Mouse (Mus musculus) spleen, postnatal 4 days (tissue): Measurements from ENCODE around the gene Lrrc8a.

Source experiments
- DNase-seq, 2 experiments: peaks; one replicate each; pipeline ENCODE4 v3.0.0; 2022; ENCODE audit warnings: low spot score in 2 of 2

The Lrrc8a gene

DNA sequence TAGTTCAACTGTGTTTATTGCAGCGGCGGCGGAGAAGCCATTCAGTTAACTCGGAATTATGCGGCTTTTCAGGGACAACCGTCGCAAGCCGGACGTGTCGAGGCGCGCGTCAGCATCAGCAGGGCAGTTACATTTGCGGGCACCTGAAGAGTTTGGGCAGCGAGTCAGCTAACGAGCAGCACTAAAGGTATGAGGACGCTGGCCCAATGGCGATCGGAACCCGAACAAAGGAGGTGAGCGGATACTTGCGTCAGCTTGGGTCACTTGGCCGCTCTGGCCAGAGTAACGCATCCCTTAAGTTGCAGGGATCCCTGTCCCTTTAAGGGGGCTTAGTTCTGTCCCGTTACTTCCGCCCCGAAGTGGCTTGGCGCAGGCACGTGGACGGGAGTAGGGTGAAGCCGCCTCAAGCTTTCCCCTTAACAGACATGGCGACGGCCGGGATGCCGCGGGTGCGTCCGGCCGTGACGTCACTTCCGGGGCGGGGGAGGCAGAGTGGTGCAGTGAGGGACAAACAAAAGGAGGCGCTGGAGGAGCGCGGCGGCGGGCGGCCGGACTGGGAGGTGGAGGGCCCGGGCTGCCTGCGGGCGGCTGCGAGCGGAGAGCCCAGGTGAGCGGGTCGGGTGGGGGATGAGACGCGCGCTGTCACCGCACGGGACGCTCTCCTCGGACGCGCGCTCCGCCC lies at the start of gene Lrrc8a:
TSS of gene Lrrc8a (plus strand) at position 517 of the 682 bp plus-strand sequence.
- DNase-seq, result peak; percentile 100

DNA sequence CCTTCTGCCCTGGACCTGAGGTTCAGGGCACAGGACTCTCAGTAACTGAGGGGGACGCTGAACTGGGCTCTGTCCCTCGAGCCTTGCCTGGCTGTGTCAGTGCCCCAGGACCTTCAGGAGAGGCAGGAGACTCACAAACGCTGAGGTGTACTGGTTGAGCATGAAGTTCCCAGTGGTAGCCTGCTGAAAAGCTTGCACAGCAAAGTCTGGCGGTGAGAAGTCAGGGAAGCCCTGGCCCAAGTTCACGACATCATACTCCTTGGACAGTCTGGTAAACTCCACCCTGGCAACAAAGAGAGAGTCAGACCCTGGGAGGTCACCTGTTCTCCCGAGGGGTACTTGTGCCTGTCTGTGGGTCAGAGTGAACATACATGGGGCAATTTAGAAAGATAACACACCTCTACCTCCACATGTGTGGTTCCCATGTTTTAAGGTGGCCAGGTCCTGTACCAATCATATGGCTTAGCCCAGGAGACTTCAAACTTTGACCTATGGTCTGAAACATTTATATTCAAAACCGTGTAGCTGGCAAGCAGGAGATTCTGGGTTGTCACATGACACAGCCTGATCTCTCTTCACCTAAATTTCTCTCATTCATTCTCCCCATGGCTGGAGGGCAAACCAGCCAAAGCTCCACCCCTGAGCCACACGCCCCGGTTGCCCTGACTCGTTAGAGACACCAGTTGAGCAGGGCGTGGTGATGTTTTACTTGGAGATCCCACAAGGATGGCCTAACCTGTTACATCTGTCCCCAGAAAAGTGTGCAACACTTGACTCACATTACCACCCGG lies 45.5 kb upstream of the Lrrc8a start:
- DNase-seq, result no peak

DNA sequence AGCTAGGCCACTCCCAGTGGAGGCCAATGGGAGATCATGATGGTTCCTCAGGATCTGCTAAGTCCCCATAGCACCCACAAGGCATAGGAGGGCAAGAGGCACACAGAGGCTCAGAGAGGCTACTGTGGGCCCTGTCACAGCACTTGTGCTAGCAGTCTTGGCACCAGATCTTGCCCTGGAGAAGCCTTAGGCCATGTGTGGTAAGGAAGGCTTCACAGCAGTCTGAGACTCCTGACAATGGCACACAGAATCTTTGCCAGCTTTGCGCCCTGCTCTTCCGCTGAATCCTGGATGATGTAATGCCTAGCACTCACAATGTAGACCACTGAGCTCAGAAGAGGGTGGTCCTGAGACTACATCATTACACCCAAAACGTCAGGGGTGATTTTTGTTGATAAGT lies 42.9 kb upstream of the Lrrc8a start:
- no peak for DNase-seq

DNA sequence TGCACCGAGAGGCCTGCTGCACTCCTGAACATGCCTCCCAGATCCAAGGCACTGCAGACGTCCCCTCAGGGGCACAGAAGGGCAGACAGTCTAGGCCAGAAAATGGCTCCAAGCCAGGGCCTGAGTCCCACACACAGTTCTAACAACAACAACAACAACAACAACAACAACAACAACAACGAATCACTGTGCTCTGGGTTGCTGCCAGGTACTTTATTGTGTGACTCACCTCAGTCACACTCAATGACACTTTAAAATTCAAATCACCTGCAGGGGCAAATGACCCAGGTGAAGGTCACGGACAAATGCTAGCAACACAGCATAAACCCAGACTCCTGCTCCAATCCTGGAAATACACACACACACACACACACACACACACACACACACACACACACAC lies 39.5 kb upstream of the Lrrc8a start:
- no peak for DNase-seq

DNA sequence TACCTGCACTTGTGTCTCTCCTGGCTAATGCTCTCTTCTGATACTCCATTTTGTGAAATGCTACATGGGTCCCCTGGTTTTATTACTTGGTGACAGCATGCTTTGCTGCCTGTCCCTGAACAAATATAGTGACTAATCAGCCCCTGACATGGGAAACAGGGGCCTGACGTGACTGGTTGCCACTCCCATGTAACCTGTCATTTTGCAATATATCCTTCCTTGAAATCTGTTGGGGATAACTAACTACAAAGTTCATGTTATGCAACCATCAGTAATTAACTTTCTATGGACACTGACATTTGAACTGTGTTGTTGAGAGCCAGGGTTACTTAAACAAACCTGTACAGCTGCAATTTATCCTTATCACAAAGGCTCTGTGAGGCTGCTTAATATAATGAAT lies 37.5 kb upstream of the Lrrc8a start:
- no peak for DNase-seq

DNA sequence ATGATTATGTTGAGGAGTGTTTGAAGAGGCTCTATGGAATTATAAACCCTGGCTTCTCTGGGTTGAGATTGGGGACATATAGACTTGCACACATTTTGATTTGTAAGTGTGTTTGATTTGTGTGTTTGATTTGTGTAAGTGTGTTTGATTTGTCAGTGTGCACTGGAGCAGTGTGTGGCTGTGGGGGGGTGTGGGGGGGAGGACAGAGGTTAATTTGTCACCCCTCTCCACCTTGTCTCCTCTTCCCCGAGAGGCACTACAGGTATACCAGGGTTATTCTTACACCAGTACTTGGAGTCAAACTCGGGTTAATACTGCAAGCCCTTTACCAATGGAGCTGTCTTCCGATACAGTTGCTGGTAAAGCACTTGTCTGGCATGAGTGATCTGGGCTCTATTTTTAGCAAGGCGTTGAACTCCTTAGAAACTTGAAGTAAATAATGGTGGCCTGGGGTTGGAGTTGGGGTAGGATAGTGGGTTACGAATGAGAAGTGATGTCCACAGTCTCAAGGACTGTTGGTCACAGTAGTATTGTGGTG lies 37.1 kb upstream of the Lrrc8a start:
- no peak for DNase-seq

DNA sequence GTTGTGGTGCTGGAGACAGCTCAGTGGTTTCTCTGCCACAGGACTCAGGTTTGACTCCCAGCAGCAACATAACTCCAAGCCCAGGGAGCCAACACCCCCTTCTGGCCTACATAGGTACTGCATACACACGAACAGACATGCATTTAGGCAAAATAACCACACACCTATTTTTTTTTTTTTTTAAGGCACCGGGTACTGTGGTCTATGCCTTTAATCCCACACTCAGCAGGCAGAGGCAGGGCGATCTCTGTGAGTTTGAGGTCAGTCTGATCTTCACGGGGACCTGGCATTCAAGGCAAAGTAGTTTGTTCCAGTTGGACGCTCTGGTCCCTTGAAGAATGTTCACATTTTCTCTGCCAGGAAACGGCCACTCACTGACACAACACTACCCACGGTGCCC lies 34.1 kb upstream of the Lrrc8a start:
- DNase-seq, result peak; percentile 61 to 79

DNA sequence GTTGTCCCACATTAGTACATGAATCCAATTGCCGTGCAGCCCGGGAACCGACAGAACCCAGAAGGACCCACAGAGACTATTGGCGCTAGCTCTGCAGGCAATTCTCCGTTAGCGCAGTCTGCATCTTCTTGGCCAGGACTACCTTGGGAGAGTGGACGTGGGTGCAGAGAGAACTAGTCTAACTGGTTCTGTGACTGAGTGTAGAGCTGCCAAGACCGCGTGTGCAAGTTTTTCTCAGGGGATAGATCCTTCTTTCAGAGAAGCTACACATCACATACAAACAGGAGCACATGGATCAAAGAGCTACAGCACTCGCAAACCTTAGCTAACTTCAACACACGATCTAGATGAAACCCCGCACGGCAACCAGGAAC lies 32.3 kb upstream of the Lrrc8a start:
- no peak for DNase-seq

DNA sequence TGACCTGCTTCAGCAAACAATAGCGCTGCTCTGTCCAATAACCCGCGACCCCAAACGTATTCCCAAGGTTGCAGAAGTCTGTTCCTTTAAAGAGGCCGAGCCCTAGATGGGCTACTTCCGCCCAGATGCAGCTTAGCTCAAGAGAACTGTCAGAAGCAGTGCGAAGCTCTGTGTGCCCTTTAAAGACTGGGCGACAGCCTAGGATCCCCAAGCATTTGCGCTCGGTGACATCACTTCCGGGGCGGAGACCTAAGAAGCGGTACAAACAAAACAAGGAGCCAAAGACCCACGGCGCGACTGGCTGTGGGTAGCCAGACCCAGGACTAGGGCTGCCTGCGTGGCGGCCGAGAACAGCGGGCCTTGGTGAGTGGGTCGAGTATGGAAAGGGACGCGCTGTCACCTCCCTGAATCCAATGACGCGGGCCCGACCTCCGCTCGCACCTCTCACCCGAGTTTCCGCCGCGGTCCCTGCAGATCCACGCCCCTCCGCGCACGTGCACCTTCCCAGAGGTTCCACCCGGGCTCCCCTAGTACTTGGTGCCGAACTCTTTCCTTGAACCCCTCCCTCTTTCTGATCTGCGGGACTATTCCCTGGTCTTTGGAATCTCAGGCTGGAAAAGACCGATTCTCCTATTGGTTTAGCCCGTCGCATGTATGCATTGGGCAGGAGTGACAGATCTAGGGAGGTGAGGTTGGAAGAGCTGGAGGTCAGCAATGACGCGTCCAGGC lies 31.7 kb upstream of the Lrrc8a start, which contains the start of gene Kyat1:
TSS of gene Kyat1 (minus strand) at position 219 of the 729 bp plus-strand sequence.
- DNase-seq, result peak; percentile 89 to 93

DNA sequence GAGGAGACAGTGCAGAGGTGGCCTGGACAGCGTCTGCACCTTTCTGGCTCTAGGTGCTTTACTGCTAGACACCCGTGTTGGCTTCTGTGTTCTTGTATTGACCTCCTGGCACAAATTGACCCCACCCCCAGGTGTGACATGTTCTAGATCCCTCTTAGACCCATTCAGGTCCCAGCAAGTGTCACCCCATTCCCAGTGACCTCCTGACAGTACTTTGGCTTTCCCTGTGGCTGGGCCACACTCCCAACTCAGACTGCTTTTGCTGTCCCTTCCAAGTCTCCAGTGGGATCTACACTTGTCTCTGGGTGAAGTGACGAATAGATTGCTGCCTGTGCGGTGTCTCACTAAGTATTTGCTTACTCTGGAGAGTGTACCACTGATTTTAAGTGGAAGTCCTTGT lies 30.1 kb upstream of the Lrrc8a start:
- no peak for DNase-seq

DNA sequence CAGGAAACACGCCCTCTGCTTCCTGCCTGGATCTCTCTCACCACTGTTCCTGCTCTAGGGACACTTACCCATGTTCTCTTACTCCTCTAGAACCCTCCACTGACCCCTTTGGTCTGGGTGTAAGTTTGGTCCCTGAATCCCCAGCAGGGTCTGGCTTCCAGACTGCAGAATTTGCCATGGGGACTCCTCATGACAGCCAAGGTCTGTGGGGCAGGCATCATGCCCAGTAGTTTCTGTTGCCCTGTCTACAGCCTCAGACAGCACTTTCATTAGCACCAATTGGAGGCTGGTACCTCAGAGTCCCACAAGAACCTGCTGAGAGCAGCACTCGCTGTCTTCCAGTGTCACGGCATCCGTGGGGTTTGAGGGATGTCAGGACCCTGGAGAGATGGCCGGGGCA lies 29.6 kb upstream of the Lrrc8a start:
- DNase-seq, result no peak

DNA sequence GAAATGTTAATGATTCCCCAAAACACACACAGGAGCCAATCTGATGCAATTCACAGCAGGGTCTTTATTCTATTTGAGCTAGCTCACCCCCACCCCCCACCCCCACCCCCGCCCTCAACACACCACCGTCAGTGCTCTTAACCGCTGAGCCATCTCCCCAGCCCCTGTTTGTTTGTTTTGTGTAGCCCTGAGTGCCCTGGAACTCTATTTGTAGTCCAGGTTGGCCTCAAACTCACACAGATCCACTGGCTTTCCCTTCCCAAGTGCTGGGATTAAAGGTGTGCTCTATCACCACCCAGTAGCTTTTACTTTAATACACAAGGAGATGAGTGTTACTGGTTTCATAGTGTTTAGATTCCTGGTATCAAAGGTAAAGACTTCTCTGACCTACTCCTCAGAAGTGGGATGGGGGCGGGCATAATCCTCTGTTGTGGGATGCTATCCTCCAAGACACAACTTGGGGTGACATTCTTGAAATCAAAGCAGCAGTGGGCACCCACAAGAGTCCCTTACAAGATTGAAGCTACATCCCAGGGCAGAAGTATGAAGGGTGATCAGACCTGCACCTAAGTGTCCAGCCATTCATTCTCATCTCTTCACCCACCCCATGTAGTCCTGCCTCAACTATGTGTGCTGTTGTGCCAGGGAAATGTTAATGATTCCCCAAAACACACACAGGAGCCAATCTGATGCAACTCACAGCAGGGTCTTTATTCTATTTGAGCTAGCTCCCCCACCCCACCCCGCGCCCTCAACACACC lies 25.9 kb upstream of the Lrrc8a start:
- DNase-seq, result no peak

DNA sequence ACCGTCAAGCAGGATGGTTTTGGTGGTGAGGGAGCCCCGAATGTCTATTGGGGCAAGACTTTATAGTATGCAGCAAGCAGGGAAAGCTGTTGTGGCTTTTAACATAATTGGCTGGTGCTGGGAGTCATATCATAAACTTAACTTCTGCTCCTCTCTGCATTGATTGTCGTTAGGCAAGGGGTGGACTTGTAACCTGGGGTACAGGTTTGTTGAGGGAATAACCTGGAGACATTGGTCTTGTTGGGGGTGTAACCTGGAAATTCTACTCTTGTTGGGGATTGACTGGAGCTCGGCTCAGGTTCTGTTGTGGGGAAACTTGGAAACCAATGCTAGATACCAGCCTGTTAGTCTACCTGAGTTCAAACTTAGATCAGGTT lies 25.4 kb upstream of the Lrrc8a start:
- no peak for DNase-seq

DNA sequence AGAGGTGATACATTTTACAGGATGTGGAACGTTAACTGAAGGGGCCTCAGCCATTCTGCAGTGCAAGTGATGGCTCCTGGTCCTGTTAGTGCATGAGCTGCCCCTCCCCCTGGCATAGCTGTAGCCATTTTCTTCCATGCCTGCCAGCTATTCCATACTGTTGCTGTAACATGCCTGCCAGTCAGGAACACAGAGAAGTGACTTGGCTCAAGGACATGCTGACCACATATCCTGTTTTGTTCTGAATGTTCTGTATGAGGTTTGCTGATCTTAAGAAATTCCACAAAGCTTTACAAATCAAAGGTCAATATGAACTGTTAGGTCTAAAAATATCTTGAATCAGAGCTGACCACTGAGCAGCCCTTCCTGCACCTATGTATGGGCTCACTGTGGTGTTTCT lies 24.6 kb upstream of the Lrrc8a start:
- no peak for DNase-seq

DNA sequence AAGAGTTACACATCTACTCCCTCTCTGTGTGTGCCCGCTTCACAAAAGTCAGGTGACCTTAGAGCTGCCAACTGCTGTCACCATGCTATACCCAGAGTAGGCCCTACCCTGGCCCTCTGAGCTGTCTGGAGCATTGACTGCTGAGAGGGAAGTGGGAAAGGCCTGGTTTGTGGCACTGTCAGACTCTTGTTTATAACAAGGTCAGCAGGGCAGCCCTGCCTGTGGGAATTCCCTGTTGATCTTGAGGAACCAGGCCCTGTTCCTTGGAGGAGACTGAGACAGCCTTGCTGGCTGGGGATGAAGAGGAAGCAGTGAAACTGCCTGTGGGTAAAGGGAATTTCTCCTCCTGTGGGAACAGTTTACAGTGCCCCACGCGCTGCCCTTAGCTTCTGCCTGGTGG lies 22.8 kb upstream of the Lrrc8a start:
- no peak for DNase-seq

DNA sequence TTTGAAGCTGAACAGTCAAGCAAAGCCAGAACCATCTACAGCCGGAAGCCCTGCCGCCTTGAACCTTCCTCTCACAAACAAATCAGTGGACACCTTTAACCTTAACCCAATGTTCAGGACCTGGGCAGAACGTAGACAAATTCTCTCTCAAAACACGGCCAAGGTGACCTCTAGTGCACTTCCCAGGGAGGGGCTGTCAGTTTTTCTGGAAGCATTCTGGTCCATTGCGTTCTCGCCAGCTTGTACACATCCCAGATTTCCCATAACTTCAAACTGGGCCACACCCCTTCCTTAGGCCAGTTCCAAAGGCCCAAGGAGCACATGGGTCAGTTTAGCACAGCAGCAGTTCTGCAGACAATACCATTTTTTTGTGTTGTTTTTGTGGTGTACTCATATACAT lies 22.0 kb upstream of the Lrrc8a start:
- DNase-seq, result no peak

DNA sequence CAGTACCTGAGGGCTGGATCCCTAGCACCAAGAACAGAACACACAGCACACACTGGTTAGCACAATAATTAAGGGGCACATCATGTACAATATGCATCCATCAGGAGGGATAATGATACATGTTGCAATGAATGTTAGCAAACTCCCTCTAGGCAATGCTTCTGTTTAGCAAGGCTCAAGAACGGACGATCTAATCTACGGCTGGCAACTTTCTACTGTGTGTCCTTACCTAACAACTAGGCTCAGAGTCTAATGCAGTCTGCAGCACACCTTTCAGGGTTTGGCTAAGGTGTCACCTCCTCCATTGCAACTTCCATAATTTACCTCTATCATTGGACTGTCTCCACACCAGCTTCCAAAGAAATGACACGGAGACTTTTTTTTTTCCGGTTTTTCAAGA lies 21.2 kb upstream of the Lrrc8a start:
- DNase-seq, result no peak

DNA sequence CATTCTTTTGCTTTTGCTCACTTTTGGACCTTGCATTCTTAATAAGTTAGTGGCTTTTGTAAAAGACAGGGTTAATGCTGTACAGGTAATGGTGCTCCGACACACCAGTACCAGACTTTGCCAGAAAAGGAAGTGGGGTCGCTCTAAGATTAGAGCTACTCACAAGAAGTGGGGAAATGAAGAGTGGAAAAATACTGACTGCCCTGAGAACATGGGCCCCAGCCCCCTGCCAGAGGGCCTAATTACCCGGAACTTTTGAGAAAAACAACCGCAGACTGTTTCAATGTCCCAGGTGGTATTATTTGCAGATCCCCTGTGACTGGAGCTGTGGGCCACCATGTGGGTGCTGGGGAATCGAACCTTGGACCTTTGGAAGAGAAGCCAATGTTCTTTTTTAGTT lies 1.9 kb upstream of the Lrrc8a start:
- DNase-seq, result no peak

DNA sequence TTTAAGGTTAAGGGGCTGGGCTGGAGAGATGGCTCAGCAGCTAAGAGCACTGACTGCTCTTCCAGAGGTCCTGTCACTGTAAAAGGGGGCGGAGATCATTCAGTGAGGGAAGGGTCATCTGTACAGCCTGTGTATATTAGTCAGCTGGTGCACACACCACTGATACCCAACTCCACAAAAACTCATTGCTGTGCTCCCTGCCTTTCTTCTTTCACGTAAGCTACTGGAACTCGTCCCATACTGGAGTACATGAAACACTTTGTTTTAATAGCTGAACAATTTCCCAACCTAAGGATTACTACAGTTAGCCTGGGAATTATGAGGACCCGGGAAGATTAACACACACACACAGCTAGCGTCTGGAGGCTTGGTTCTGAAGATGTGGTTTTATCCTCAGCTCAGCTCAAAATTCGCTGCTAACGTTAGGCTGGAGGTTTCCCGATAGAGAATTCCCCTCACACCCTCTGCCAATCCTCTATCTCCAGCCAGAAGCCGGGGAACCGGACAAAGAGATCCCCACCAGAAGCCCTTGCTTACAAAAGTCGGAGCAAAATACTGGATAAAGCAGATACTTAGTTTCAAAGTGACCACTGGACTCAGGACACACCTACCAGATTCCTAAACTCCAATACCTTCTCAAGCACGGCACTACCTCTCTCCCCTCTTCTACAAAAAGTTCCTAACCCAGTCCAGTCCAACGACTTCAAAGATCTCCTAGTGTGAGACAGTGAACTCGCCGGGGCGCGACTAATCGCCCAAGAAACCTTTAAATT lies 903 bp upstream of the Lrrc8a start:
- DNase-seq, result peak in 1 of 2 experiments; percentile 67

DNA sequence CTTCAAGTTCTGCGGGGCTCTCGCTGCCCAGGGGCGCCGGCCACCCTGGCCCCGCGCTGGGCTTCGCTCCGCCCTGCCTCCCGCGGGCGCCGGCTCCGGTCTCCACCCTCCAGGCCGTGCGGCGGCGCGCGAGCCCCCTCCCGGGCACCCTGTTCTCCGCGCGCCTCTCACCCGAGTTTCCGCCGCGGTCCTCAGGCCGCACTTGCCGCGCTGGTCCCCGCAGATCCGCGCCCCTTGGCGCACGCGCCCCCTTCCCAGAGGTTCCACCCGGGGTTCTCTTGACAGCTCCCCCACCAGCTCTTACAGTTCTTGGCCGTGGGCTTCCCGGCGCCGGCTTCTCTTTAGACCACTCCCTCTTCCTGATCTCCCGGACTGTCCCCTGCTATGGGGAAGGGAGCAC lies 366 bp downstream of the Lrrc8a start:
- DNase-seq, result peak in 1 of 2 experiments; percentile 88

DNA sequence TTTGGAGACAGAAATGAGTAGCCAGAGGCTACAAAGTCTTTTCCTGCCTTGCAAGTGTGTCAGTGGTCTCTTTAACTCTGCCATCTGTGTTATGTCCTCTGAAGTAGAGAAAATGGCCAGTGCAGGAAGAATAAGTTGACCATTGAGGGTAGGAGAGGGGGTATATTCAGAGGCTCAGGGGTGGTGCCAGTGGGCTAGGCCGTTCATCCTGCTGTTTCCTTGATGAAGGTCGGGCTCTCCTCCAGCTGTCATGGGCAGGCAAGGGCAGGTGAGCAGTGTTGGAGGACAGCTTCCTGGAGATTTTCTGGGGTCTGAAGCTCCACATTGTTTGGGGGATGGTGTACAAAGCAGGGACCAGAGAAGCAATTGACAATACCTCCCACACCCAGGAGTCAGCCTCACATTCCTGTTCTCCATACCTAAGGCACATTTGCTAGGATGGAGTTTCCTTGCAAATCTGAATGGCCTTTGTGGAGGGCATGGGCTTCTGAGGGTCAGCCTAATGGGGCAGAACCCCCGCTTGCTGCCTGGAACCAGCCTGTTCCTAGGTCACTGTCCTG lies 1.5 kb downstream of the Lrrc8a start:
- DNase-seq, result no peak
